Mouse (Mus musculus) lung, adult 18-20 months (tissue): ENCODE measurements at regions not wholly inside any gene's neighbourhood (a gene's known extent, or its start where the extent isn't known, plus 50 kb on each side); places are given as distances from the start of the nearest gene placed in this dataset.
A peak's percentile ranks its signal among the peaks of the same experiment; 100 is the strongest.

Experiments
- DNase-seq, 2 experiments: peaks; one replicate each; pipeline ENCODE4 v3.0.0; 2022; ENCODE audit warnings: mixed read lengths in 2 of 2

- DNase-seq = no peak
These were observed 50.7 kb upstream of the Echdc3 start for GRCm38 (mm10) chr2:6263565-6263964.

DNA sequence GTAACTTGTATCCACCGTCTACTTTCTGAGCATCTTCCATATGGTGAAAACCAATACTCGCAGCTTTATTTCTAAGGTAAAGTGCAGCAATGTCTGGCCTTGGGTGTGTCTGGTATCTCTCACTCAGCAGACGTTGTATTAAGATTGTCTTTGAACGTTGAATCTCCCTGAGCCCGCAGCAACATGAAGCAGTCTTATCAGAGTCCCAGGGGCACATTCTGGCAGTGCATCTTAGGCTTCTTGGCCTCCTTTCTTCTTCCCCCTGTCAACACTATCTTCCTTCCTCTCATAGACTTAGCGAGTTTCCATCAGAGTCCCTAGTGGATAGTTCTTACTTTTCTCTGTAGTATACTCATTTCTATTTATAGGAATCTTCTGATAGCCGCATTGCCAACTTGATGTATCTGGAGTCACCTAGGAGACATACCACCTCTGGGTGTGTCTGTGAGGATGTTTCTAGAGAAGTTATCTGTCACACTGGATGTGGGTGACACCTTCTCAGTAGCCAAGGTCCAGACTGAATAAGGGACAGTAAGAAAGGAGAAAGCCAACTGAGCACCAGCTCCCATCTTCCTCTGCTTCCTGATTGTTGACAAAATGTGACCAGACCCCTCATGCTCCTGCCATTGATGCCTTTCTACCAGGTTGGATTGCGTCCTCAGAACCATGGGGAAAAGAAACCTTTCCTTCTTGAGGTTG is 51.4 kb upstream of the Echdc3 start:
- DNase-seq = no peak

- peak; percentile 81 to 87 for DNase-seq
These were observed 52.3 kb upstream of the Echdc3 start for GRCm38 (mm10) chr2:6265117-6265516.

DNA sequence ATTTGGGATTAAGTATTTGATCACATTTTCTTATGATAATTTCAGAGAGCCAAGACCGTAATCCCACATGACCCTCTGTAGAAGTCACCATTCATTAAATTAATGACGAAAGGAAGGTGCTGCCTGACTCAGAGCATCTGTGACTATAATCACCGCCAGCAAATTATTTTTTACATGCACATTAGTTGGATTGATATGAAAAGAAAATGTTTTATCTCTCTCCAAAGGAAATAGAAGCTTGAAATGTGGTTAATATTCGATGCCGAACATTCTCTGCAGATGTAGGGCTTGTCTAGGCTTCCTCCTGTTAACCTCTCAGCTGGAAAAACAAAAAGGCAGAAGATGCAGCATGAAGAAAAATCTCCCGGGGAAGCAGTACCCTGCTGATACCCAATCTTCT is 54.2 kb upstream of the Echdc3 start:
- no peak for DNase-seq

GRCm38 (mm10) chr2:6267537-6267936 is 54.7 kb upstream of the Echdc3 start:
- DNase-seq = peak; percentile 86 to 89

GRCm38 (mm10) chr2:6272514-6272913 is 50.0 kb upstream of the Usp6nl start:
- DNase-seq = peak; percentile 60 to 71
